ENCODE assay signal across 8 mouse cellular contexts in genomic region chr3:65871188-65871603, GRCm38 (mm10).
A peak's percentile ranks its signal among the peaks of the same experiment; 100 is the strongest.
DNase-seq lines count a peak whose midpoint lies in the region; ATAC-seq and TF ChIP-seq lines count a peak whose summit lies in the region.

No protein-coding gene starts in this region.

- H3K27ac ChIP-seq in gastrocnemius, adult 2 months: peak overlapping the region; percentile 74
- H3K27ac ChIP-seq in hindbrain, embryonic 13.5 days: peak overlapping the region; percentile 67

- no peaks in the 10 kb centered on the region for H3K27me3 ChIP-seq in hindbrain, embryonic 13.5 days

- no peaks in the 10 kb centered on the region for H3K9me3 ChIP-seq in hindbrain, embryonic 13.5 days

- H3K4me1 ChIP-seq in hindbrain, embryonic 13.5 days (replicated peaks): peaks cover 16% of the 10 kb centered on the region

- peak overlapping the region; percentile 29; the same call in 1 of the 2 replicates for H3K4me2 ChIP-seq in hindbrain, embryonic 13.5 days

- H3K36me3 ChIP-seq in hindbrain, embryonic 13.5 days: no peaks in the 10 kb centered on the region

- peak; percentile 82 for ATAC-seq in hindbrain, embryonic 13.5 days (ENCODE audit: low FRiP score)

- H3K9ac ChIP-seq in hindbrain, embryonic 13.5 days: peak overlapping the region; percentile 60

- intact Hi-C loops in gastrocnemius, adult 2 months (cut with DNase I): no loop called here
- intact Hi-C loops in left cerebral cortex, postnatal 14 days (cut with DNase I): no loop called here

- peak; percentile 85 for DNase-seq in adrenal gland, adult 2 months
- peak; percentile 70 to 74 for DNase-seq in cerebellum, postnatal 25 days
- DNase-seq in gastrocnemius, adult 2 months: peak; percentile 85
- peak; percentile 35 to 39 for DNase-seq in left cerebral cortex, postnatal 14 days (ENCODE audit: low spot score in 2 of 2)
- peak; percentile 76 for DNase-seq in mesoderm, embryonic 11.5 days (ENCODE audit: low read depth, low spot score)
- peak; percentile 81 for DNase-seq in skeletal muscle tissue, adult 2 months (ENCODE audit: low read depth, low spot score)
- DNase-seq in thymus, postnatal 14 days: no peak

- 9% methylated on average over 12 of the region's 12 CpGs for WGBS in hindbrain, embryonic 13.5 days

- H3K4me3 ChIP-seq in gastrocnemius, adult 2 months: peak overlapping the region; percentile 7; the same call in 1 of the 2 replicates
- H3K4me3 ChIP-seq in hindbrain, embryonic 13.5 days: no peak overlapping the region

- no peak for TF ChIP-seq CTCF in gastrocnemius, adult 2 months (IDR thresholded peaks at IDR 0.05)
